Mouse (Mus musculus) midbrain, embryonic 10.5 days (tissue): ENCODE results near the gene Ambra1. TPM values are rescaled to one million over a fixed set of nuclear protein-coding genes. Genes with fewer than 3 reads are reported as not detected.
A peak's percentile ranks its signal among the peaks of the same experiment; 100 is the strongest.

ENCODE experiments used
- DNase-seq: peaks from one replicate; pipeline ENCODE4 v3.0.0-alpha.2; 2017; ENCODE audit warnings: low spot score
- H3K27ac ChIP-seq: fragments of 300-500 bp; sonication (generic); replicated peaks from 2 replicates; pipeline ENCODE4 v1.5.1; 2016; ENCODE audit warnings: mild to moderate bottlenecking
- H3K27me3 ChIP-seq: fragments of 300-500 bp; sonication (generic); 2 replicates; pipeline ENCODE4 v1.6.1; 2016; ENCODE audit warnings: low read depth, mild to moderate bottlenecking; ENCODE audit not compliant: poor library complexity, severe bottlenecking
- H3K36me3 ChIP-seq: fragments of 300-500 bp; sonication (generic); 2 replicates; pipeline ENCODE4 v1.6.1; 2016; ENCODE audit warnings: mild to moderate bottlenecking, moderate library complexity
- H3K4me1 ChIP-seq: fragments of 300-500 bp; sonication (generic); 2 replicates; pipeline ENCODE4 v1.6.1; 2016
- H3K4me3 ChIP-seq: fragments of 300-500 bp; sonication (generic); 2 replicates; pipeline ENCODE4 v1.5.1; 2016; ENCODE audit warnings: mild to moderate bottlenecking, moderate library complexity
- H3K9me3 ChIP-seq: fragments of 300-500 bp; sonication (generic); replicated peaks from 2 replicates; pipeline ENCODE4 v1.6.1; 2016; ENCODE audit warnings: mild to moderate bottlenecking
- WGBS: fragments of 180-500 bp; shearing (Covaris S2); methylation state at CpG from one replicate; pipeline ENCODE4 v1.1.7; 2016; 5-methylcytosine and 5-hydroxymethylcytosine counted together
- polyA plus RNA-seq: library from polyadenylated mRNA; unstranded; fragments of >200 nt; fragmentation: Nextera tagmentation; extraction: Ambion mirVana; gene quantifications from 2 replicates; pipeline ENCODE4 v1.2.1, GENCODE M21; 2016

The Ambra1 gene
- polyA plus RNA-seq, 1 experiment from 2014 or later, result 21.2 TPM

- Histone ChIP-seq H3K4me1 (no peaks in the 10 kb centered on the region), H3K9me3 (no peaks in the 10 kb centered on the region), H3K27ac (no peak overlapping the region), H3K4me3 (no peak overlapping the region), H3K36me3 (peaks cover 37% of the 10 kb centered on the region), H3K27me3 (no peaks in the 10 kb centered on the region)
- WGBS, result 72% methylated on average over 4 of the region's 4 CpGs
- no peak for DNase-seq
Observed at GRCm38 (mm10) chr2:91884616-91885015, 154.7 kb downstream of the Ambra1 start.

- WGBS, result 92% methylated on average over 3 of the region's 3 CpGs
- Histone ChIP-seq H3K9me3 (no peaks in the 10 kb centered on the region), H3K4me3 (no peak overlapping the region), H3K27me3 (no peaks in the 10 kb centered on the region), H3K27ac (no peak overlapping the region), H3K4me1 (peaks cover 8% of the 10 kb centered on the region; the same call in 1 of the 2 replicates), H3K36me3 (peaks cover 27% of the 10 kb centered on the region)
- no peak for DNase-seq
Observed at GRCm38 (mm10) chr2:91894716-91895115, 164.8 kb downstream of the Ambra1 start.

GRCm38 (mm10) chr2:91895401-91895800 is 165.5 kb downstream of the Ambra1 start:
- no peak for DNase-seq
- 91% methylated on average over 3 of the region's 3 CpGs for WGBS
- Histone ChIP-seq H3K4me3 (no peak overlapping the region), H3K27me3 (no peaks in the 10 kb centered on the region), H3K4me1 (peaks cover 8% of the 10 kb centered on the region; the same call in 1 of the 2 replicates), H3K27ac (no peak overlapping the region), H3K36me3 (peaks cover 34% of the 10 kb centered on the region), H3K9me3 (no peaks in the 10 kb centered on the region)

GRCm38 (mm10) chr2:91897968-91898367 is 168.0 kb downstream of the Ambra1 start:
- peaks cover 57% of the 10 kb centered on the region for H3K36me3 ChIP-seq
- DNase-seq, result no peak
- no peaks in the 10 kb centered on the region for H3K27me3 ChIP-seq
- H3K27ac ChIP-seq, result no peak overlapping the region
- no peaks in the 10 kb centered on the region for H3K9me3 ChIP-seq
- H3K4me1 ChIP-seq, result no peaks in the 10 kb centered on the region
- no peak overlapping the region for H3K4me3 ChIP-seq

GRCm38 (mm10) chr2:91899141-91899540 is 169.2 kb downstream of the Ambra1 start:
- no peak overlapping the region for H3K27ac ChIP-seq
- H3K4me1 ChIP-seq, result no peaks in the 10 kb centered on the region
- peaks cover 53% of the 10 kb centered on the region for H3K36me3 ChIP-seq
- no peaks in the 10 kb centered on the region for H3K27me3 ChIP-seq
- no peak overlapping the region for H3K4me3 ChIP-seq
- DNase-seq, result no peak
- H3K9me3 ChIP-seq, result no peaks in the 10 kb centered on the region
- WGBS, result 82% methylated on average over 3 of the region's 3 CpGs

GRCm38 (mm10) chr2:91900431-91900830 is 170.5 kb downstream of the Ambra1 start:
- Histone ChIP-seq H3K27me3 (no peaks in the 10 kb centered on the region), H3K4me3 (no peak overlapping the region), H3K36me3 (peaks cover 54% of the 10 kb centered on the region), H3K9me3 (no peaks in the 10 kb centered on the region), H3K4me1 (peaks cover 8% of the 10 kb centered on the region; the same call in 1 of the 2 replicates), H3K27ac (no peak overlapping the region)
- DNase-seq, result no peak
- 94% methylated on average over 8 of the region's 8 CpGs for WGBS

- 76% methylated on average over 5 of the region's 5 CpGs for WGBS
- Histone ChIP-seq H3K27me3 (no peaks in the 10 kb centered on the region), H3K36me3 (peaks cover 69% of the 10 kb centered on the region), H3K4me3 (no peak overlapping the region), H3K9me3 (no peaks in the 10 kb centered on the region), H3K4me1 (peaks cover 8% of the 10 kb centered on the region; the same call in 1 of the 2 replicates), H3K27ac (no peak overlapping the region)
- no peak for DNase-seq
Observed at GRCm38 (mm10) chr2:91902336-91902735, 172.4 kb downstream of the Ambra1 start.

- peaks cover 8% of the 10 kb centered on the region; the same call in 1 of the 2 replicates for H3K4me1 ChIP-seq
- peaks cover 64% of the 10 kb centered on the region for H3K36me3 ChIP-seq
- no peaks in the 10 kb centered on the region for H3K9me3 ChIP-seq
- no peak for DNase-seq
- H3K27ac ChIP-seq, result no peak overlapping the region
- no peaks in the 10 kb centered on the region for H3K27me3 ChIP-seq
- H3K4me3 ChIP-seq, result no peak overlapping the region
- 87% methylated on average over 3 of the region's 3 CpGs for WGBS
Observed at GRCm38 (mm10) chr2:91903171-91903925, 173.4 kb downstream of the Ambra1 start.

GRCm38 (mm10) chr2:91904618-91905307 is 174.8 kb downstream of the Ambra1 start:
- DNase-seq, result no peak
- Histone ChIP-seq H3K36me3 (peaks cover 75% of the 10 kb centered on the region), H3K9me3 (no peaks in the 10 kb centered on the region), H3K27me3 (no peaks in the 10 kb centered on the region), H3K4me3 (no peak overlapping the region), H3K27ac (peak overlapping the region; percentile 72; the same call in 1 of the 2 replicates), H3K4me1 (peaks cover 8% of the 10 kb centered on the region; the same call in 1 of the 2 replicates)
- 83% methylated on average over 5 of the region's 5 CpGs for WGBS

- Histone ChIP-seq H3K27ac (no peak overlapping the region), H3K4me3 (no peak overlapping the region), H3K36me3 (peaks cover 75% of the 10 kb centered on the region), H3K4me1 (peaks cover 8% of the 10 kb centered on the region; the same call in 1 of the 2 replicates), H3K27me3 (no peaks in the 10 kb centered on the region), H3K9me3 (no peaks in the 10 kb centered on the region)
- no peak for DNase-seq
- WGBS, result 95% methylated on average over 2 of the region's 2 CpGs
Observed at GRCm38 (mm10) chr2:91906141-91906540, 176.2 kb downstream of the Ambra1 start.

- no peak for DNase-seq
- 79% methylated on average over 3 of the region's 3 CpGs for WGBS
- Histone ChIP-seq H3K27ac (no peak overlapping the region), H3K36me3 (peaks cover 97% of the 10 kb centered on the region), H3K4me3 (no peak overlapping the region), H3K27me3 (no peaks in the 10 kb centered on the region), H3K4me1 (no peaks in the 10 kb centered on the region), H3K9me3 (no peaks in the 10 kb centered on the region)
Observed at GRCm38 (mm10) chr2:91912616-91913015, 182.7 kb downstream of the Ambra1 start.

- WGBS, result 88% methylated on average over 7 of the region's 7 CpGs
- DNase-seq, result no peak
- Histone ChIP-seq H3K4me1 (no peaks in the 10 kb centered on the region), H3K27me3 (no peaks in the 10 kb centered on the region), H3K36me3 (peaks cover 100% of the 10 kb centered on the region), H3K4me3 (no peak overlapping the region), H3K27ac (no peak overlapping the region), H3K9me3 (no peaks in the 10 kb centered on the region)
Observed at GRCm38 (mm10) chr2:91913328-91914110, 183.6 kb downstream of the Ambra1 start.
